Mouse (Mus musculus) forebrain, postnatal 0 days (tissue): ENCODE data around the gene Cog6. TPM values are rescaled to one million over a fixed set of nuclear protein-coding genes. Genes with fewer than 3 reads are reported as not detected.

ENCODE experiments used
- ATAC-seq: fragments of 200-750 bp; cut with Nextera tagmentation; 2 replicates; pipeline ENCODE4 v1.8.0; 2017; ENCODE audit warnings: mild to moderate bottlenecking, moderate library complexity
- DNase-seq: peaks from one replicate; pipeline ENCODE4 v3.0.0-alpha.2; 2015
- H3K27ac ChIP-seq: fragments of 300-500 bp; sonication (generic); 2 replicates; pipeline ENCODE4 v1.5.1; 2014; ENCODE audit warnings: low read depth, mild to moderate bottlenecking, antibody characterized with exemption, low read length, moderate library complexity, mixed read lengths
- H3K27me3 ChIP-seq: fragments of 300-500 bp; sonication (generic); 2 replicates; pipeline ENCODE4 v1.6.1; 2014; ENCODE audit warnings: mild to moderate bottlenecking, low read length, mixed read lengths; ENCODE audit not compliant: insufficient read depth
- H3K36me3 ChIP-seq: fragments of 300-500 bp; sonication (generic); 2 replicates; pipeline ENCODE4 v1.6.1; 2014; ENCODE audit warnings: mild to moderate bottlenecking, moderate library complexity; ENCODE audit not compliant: insufficient read depth
- H3K4me1 ChIP-seq: fragments of 300-500 bp; sonication (generic); 2 replicates; pipeline ENCODE4 v1.6.1; 2014; ENCODE audit warnings: antibody characterized with exemption; ENCODE audit not compliant: insufficient read depth
- H3K4me2 ChIP-seq: fragments of 300-500 bp; sonication (generic); 2 replicates; pipeline ENCODE4 v1.6.1; 2014; ENCODE audit warnings: low read depth, mild to moderate bottlenecking, moderate library complexity
- H3K4me3 ChIP-seq: fragments of 300-500 bp; sonication (generic); 2 replicates; pipeline ENCODE4 v1.5.1; 2014; ENCODE audit warnings: low read depth, low read length, mixed read lengths
- H3K9ac ChIP-seq: fragments of 300-500 bp; sonication (generic); 2 replicates; pipeline ENCODE4 v1.6.1; 2014; ENCODE audit warnings: mild to moderate bottlenecking
- H3K9me3 ChIP-seq: fragments of 300-500 bp; sonication (generic); 2 replicates; pipeline ENCODE4 v1.6.1; 2016; ENCODE audit warnings: low read length
- CTCF ChIP-seq: sonication (generic); IDR thresholded peaks from 2 replicates; pipeline ENCODE4 v1.5.1; 2016; ENCODE audit warnings: antibody characterized with exemption, control low read depth, low read depth
- WGBS: fragments of 180-500 bp; shearing (Covaris S2); extraction: QIAGEN DNeasy Blood & Tissue Kit; methylation state at CpG from one replicate; pipeline ENCODE4 v1.1.7; 2014; 5-methylcytosine and 5-hydroxymethylcytosine counted together
- polyA plus RNA-seq: library from polyadenylated mRNA; unstranded; fragments of >200 nt; fragmentation: Nextera tagmentation; extraction: Ambion mirVana; gene quantifications from 2 replicates; pipeline ENCODE4 v1.2.1, GENCODE M21; 2015
- total RNA-seq: library from RNA; depleted of rRNA; stranded (reverse); fragments of >200 nt; gene quantifications from 2 replicates; pipeline ENCODE4 v1.2.3, GENCODE M21; 2014

Gene Cog6
- total and polyA plus RNA-seq, 2 experiments from 2014 or later = 31.3 to 42.8 TPM

DNA sequence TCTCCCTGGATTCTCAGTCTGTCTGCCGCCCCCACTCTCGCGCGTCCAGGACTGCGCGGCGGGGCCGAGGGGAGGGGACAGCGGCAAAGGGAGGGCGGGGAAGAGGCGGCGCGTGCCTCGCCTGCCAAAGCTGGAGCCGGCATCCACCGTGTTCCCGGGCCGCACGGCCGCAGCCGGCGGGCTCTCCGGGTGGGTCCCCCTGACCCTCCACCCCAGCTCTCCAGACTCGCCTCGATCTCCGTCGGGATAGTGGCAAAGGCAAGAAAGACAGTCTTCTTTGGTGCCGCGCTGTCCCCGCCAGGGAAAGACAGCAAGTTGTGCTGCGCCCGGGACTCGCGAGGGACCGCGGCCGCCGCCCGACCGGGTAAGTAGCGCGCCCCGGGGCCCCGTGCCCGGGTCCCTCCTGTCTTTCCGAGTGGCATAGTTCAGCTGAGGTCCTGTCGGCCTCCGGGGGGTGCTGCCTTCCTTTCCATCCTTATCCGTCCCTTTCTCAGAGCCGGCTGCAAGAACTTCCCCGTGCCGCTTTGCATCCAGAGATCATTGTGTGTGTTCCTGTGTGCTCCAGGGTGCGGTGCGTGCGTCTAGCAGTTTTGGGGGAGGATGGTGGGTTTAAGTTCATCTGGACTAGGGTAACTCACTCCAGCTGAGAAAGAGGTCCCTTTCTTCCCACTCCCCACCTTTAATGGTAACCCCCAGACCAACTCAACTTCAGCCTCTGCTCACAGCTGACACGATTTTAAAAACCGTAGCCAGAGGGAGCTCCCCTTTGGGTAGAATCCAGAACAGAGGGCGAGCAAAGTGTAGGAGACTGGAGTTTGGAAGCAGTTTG, 24.6 kb upstream of the Cog6 start, which contains the start of gene Lhfp:
Gene Lhfp, plus strand, starts transcription at position 118 of the 829 bp plus-strand sequence.
- peak within 1 kb of the TSS; percentile 65 for H3K9ac ChIP-seq
- peaks cover 7% of the 10 kb centered on the region; the same call in 1 of the 2 replicates for H3K4me1 ChIP-seq
- H3K9me3 ChIP-seq = no peaks in the 10 kb centered on the region
- H3K36me3 ChIP-seq = no peaks in the 10 kb centered on the region
- H3K4me3 ChIP-seq = peak within 1 kb of the TSS; percentile 70
- TF ChIP-seq CTCF = peak; percentile 54; the same call in 1 of the 2 replicates
- peak within 1 kb of the TSS; percentile 85 for H3K4me2 ChIP-seq
- WGBS = 3% methylated on average over 58 of the region's 58 CpGs
- no peaks in the 10 kb centered on the region for H3K27me3 ChIP-seq
- H3K27ac ChIP-seq = peak within 1 kb of the TSS; percentile 46; the same call in 1 of the 2 replicates
- ATAC-seq (peak; percentile 91), DNase-seq (peak; percentile 74)

DNA sequence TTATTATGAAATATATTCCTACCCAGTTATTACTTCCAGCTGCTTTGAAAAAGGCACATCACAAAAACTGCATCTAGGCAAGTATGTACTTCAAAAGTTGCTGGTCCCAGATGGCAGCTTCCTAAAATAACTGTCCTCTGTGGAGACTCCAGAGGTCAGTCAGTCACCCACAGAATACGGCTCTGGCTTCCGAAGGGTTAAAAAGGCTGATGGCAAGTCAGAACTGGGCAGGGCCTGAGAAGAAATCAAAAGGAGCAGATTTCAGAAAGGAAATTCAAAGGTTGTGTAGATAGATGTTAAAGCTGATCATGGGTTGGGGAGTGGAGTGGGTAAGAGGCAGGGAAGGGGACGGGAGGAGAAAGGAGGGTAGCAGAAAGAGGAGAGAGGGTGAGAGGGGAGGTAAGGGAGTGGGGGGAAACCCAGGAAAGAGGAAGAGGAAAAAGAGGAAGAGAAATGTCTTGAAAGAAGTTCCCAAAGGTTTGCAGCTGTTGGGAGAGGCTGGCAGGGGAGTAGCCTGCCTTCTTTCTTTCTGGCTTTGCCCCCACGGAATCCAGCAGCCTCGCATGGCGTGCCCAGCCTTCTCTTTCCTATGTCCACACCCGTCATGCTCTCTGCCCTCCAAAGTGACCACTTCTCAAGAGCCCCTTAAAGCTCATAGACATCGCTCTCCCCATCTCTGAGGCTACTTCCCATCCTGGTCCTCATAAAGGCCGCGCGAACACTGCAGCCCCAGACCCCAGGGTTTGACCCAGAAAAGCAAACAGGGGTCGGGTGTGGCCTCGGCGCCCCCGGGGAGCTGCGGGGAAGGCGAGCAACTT, 23.8 kb upstream of the Cog6 start:
- peak; percentile 5; the same call in 1 of the 2 replicates for ATAC-seq
- WGBS = 9% methylated on average over 17 of the region's 17 CpGs
- no peak for DNase-seq
- Histone ChIP-seq H3K27ac (peak overlapping the region; percentile 46; the same call in 1 of the 2 replicates), H3K4me2 (peak overlapping the region; percentile 85), H3K9ac (peak overlapping the region; percentile 65), H3K27me3 (no peaks in the 10 kb centered on the region), H3K9me3 (no peaks in the 10 kb centered on the region), H3K4me3 (peak overlapping the region; percentile 70), H3K4me1 (peaks cover 7% of the 10 kb centered on the region; the same call in 1 of the 2 replicates), H3K36me3 (no peaks in the 10 kb centered on the region)
- TF ChIP-seq CTCF = no peak

DNA sequence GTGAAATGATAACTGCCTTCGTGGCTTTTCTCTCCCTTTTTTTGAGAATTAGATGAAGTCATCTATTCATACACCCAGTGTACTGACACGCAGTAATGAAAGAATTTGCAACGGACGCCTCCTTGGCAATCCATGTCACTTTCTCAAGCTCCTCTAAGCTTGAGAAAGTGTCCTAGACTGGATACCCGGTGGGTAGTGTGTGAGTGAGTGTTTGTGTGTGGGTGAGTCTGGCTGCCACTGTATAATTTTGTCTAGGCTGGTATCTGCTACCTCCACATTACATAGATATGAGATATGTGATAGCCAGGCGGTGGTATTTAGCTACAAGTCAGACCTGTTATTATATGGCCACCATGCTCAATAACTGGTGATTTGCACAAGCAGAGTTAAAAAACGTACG, 22.7 kb upstream of the Cog6 start:
- Histone ChIP-seq H3K4me2 (no peak overlapping the region), H3K9me3 (no peaks in the 10 kb centered on the region), H3K27ac (no peak overlapping the region), H3K27me3 (no peaks in the 10 kb centered on the region), H3K4me1 (peaks cover 7% of the 10 kb centered on the region; the same call in 1 of the 2 replicates), H3K9ac (no peak overlapping the region), H3K36me3 (no peaks in the 10 kb centered on the region), H3K4me3 (no peak overlapping the region)
- no peak for TF ChIP-seq CTCF
- no peak for ATAC-seq
- 77% methylated on average over 8 of the region's 8 CpGs for WGBS
- no peak for DNase-seq

DNA sequence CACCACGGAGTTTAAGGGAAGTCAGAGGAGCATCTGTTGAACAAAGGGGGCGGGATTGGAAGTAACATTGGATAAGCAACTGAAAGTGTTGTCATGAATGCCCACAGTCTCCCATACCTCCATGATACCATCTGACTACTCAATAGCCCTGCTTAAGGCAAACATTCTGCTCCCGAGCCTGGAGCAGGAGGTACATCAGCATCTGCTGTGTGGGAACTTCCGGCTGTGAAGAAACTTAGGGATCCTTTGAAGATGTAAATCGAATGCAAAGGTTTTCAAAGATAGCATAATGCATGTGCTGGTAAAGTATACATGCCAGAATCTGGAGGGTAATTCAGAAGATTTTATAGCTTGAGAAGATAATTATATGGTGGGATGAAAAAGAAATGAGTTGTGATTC, 21.9 kb upstream of the Cog6 start:
- TF ChIP-seq CTCF = no peak
- no peaks in the 10 kb centered on the region for H3K36me3 ChIP-seq
- no peak overlapping the region for H3K9ac ChIP-seq
- no peak overlapping the region for H3K4me3 ChIP-seq
- ATAC-seq (no peak), DNase-seq (no peak)
- no peak overlapping the region for H3K27ac ChIP-seq
- no peaks in the 10 kb centered on the region for H3K9me3 ChIP-seq
- H3K27me3 ChIP-seq = no peaks in the 10 kb centered on the region
- peaks cover 7% of the 10 kb centered on the region; the same call in 1 of the 2 replicates for H3K4me1 ChIP-seq
- no peak overlapping the region for H3K4me2 ChIP-seq
- 63% methylated on average over 5 of the region's 5 CpGs for WGBS

DNA sequence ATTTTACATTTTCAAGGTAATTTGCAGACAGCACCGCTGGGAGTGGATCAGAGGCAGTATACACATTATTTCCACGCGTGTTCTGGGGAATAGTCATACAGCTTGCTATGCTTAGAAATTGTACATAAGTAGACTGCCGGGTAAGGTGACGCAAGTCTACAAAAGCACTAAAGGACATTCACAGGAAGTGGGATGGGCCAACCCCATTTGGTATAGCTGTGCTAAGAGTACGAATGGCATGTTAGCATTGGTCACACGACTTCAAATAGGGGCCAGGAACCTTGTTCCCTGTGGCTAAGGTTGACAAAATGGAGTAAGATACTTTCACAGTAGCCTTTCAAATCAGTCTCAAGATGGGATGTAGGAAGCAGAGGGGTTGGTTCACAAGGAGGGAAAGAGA, 19.9 kb upstream of the Cog6 start:
- H3K27ac ChIP-seq = no peak overlapping the region
- no peaks in the 10 kb centered on the region for H3K36me3 ChIP-seq
- no peak overlapping the region for H3K9ac ChIP-seq
- no peaks in the 10 kb centered on the region for H3K27me3 ChIP-seq
- no peak overlapping the region for H3K4me2 ChIP-seq
- TF ChIP-seq CTCF = no peak
- no peak overlapping the region for H3K4me3 ChIP-seq
- no peak for DNase-seq
- peaks cover 1% of the 10 kb centered on the region; the same call in 1 of the 2 replicates for H3K4me1 ChIP-seq
- no peak for ATAC-seq
- WGBS = 87% methylated on average over 7 of the region's 7 CpGs
- H3K9me3 ChIP-seq = no peaks in the 10 kb centered on the region

DNA sequence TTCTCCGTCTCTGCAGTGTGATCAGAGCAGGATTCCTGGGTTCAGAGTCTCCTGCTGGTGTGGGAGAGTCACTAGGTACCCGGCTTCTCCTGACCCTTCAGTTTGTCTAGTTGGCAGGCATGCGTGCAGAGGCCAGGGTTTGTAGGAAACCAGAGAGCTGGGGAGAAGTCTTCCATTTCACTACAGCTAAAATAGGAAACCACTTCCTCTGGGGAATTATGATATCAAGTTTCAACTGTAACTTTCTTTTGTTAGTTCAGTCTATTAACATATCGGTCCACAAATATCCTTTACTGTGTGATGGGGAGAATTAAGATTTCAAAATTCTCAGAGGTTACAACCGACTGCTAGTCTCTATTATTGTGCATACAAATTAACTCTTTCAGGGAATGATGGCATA, 19.0 kb upstream of the Cog6 start:
- no peak overlapping the region for H3K4me2 ChIP-seq
- 80% methylated on average over 5 of the region's 5 CpGs for WGBS
- ATAC-seq = no peak

DNA sequence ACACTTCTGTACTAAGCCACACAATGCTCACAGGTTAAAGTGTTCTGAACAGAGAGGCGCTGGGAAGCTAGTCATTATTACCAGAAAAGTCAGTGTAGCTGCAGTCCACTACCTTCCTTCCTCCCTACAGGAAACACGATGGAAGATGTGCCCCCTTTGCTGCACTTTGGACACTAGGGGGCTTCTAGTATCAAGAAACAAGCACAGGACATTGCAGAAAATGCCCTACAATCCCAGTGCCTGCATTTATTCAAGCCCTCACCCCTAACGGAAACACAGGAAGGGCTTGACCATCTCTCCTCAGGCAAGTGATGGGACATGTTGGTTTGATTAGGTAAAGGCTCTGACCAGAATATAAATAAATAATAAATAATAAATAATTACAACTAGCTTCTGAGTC, 16.4 kb upstream of the Cog6 start:
- no peak overlapping the region for H3K9ac ChIP-seq
- no peak overlapping the region for H3K27ac ChIP-seq
- no peaks in the 10 kb centered on the region for H3K36me3 ChIP-seq
- no peak overlapping the region for H3K4me2 ChIP-seq
- 21% methylated on average over 3 of the region's 3 CpGs for WGBS
- H3K27me3 ChIP-seq = no peaks in the 10 kb centered on the region
- peak; percentile 79 for TF ChIP-seq CTCF
- H3K4me3 ChIP-seq = no peak overlapping the region
- DNase-seq = peak; percentile 46
- no peak for ATAC-seq
- H3K4me1 ChIP-seq = no peaks in the 10 kb centered on the region
- no peaks in the 10 kb centered on the region for H3K9me3 ChIP-seq

More for the DNA sequence above, 19.0 kb upstream of the Cog6 start:
- Histone ChIP-seq H3K9ac (no peak overlapping the region), H3K4me1 (no peaks in the 10 kb centered on the region), H3K4me3 (no peak overlapping the region), H3K36me3 (no peaks in the 10 kb centered on the region), H3K9me3 (no peaks in the 10 kb centered on the region), H3K27ac (no peak overlapping the region), H3K27me3 (no peaks in the 10 kb centered on the region)
- DNase-seq = no peak
- no peak for TF ChIP-seq CTCF
